Mouse (Mus musculus): Measurements from ENCODE around the gene Dnajc16. TPM values are rescaled to one million over a fixed set of nuclear protein-coding genes. Genes with fewer than 3 reads are reported as not detected.

The Dnajc16 gene
- total and polyA plus RNA-seq, 2 experiments from 2014 or later: 6.5 to 19.2 TPM

DNA sequence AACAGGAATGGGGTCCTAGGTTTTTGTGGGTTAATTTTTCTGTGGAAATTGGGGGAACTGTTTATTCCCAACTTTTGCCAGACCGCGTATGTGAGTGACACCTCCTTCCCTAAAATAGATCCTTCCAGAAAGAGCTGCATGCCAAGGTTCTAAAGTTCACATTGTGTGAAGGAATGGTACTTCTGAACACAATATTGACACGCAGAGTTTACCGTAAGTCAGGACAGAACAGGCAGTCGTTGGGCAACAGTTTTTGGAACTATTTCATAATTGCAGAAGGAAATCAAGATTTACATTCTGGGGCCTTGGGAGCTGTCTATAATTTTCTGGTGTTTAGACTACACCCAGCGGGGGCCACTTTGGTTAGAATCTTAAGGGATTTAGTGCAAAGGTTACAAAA lies 68.8 kb downstream of the Dnajc16 start:
- TF ChIP-seq CTCF (IDR thresholded peaks at IDR 0.05; ENCODE audit: low read depth): no peak
- Histone ChIP-seq H3K9ac (peak overlapping the region; percentile 87; the same call in 1 of the 2 replicates), H3K4me1 (ENCODE audit: insufficient read depth) (peaks cover 9% of the 10 kb centered on the region), H3K36me3 (ENCODE audit: insufficient read depth) (peaks cover 2% of the 10 kb centered on the region; the same call in 1 of the 2 replicates), H3K9me3 (ENCODE audit: low read length) (no peaks in the 10 kb centered on the region), H3K27me3 (ENCODE audit: insufficient read depth, low read length) (no peaks in the 10 kb centered on the region), H3K27ac (ENCODE audit: low read depth, low read length) (no peak overlapping the region), H3K4me3 (ENCODE audit: low read depth, low read length) (peak overlapping the region; percentile 94), H3K4me2 (ENCODE audit: low read depth) (peak overlapping the region; percentile 90)
- DNase-seq (no peak), ATAC-seq (no peak)
- WGBS: 69% methylated on average over 6 of the region's 6 CpGs

DNA sequence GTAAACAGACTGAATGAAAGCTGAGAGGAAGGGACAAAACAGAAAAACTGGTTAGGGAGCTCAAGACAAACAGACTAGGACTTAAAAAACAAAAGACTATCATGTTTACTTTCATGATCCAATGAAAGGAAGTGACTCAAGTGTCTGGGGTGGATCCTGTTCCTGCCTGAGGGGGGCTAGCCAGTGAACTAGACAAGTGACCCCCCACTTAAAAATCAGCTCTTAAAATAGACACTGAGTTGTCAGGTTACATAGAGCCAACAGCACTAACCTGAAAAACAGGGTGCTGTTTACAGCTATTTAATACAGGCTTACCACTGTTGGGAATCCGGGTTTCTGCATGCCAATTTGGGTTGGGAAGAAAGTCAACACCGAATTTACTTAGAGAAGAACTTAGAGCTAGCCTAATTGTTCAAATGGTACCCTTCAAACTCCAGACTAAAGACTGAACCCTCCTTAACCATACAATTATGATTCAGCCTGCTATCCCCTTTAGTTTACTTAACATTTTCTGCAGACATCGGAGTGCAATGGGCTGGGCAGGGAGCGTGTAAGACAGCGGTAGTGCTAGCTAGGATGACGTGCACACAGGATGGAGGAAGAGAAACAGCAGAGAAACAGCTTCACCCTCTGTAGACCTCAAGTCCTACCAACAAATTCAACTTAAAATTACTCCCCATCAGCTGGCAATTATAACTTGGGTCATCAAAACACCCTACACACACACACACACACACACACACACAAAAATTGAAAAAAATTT lies 69.8 kb downstream of the Dnajc16 start:
- TF ChIP-seq CTCF (IDR thresholded peaks at IDR 0.05; ENCODE audit: low read depth): no peak
- 79% methylated on average over 6 of the region's 6 CpGs for WGBS
- no peak overlapping the region for H3K4me3 ChIP-seq (ENCODE audit: low read depth, low read length)
- H3K4me2 ChIP-seq (ENCODE audit: low read depth): no peak overlapping the region
- peaks cover 3% of the 10 kb centered on the region; the same call in 1 of the 2 replicates for H3K36me3 ChIP-seq (ENCODE audit: insufficient read depth)
- no peaks in the 10 kb centered on the region for H3K27me3 ChIP-seq (ENCODE audit: insufficient read depth, low read length)
- no peaks in the 10 kb centered on the region for H3K9me3 ChIP-seq (ENCODE audit: low read length)
- DNase-seq (no peak), ATAC-seq (no peak)
- no peak overlapping the region for H3K27ac ChIP-seq (ENCODE audit: low read depth, low read length)
- peaks cover 9% of the 10 kb centered on the region for H3K4me1 ChIP-seq (ENCODE audit: insufficient read depth)
- no peak overlapping the region for H3K9ac ChIP-seq

- H3K4me2 ChIP-seq (ENCODE audit: low read depth): no peak overlapping the region
- H3K9me3 ChIP-seq (ENCODE audit: low read length): no peaks in the 10 kb centered on the region
- ATAC-seq: no peak
- peaks cover 3% of the 10 kb centered on the region; the same call in 1 of the 2 replicates for H3K36me3 ChIP-seq (ENCODE audit: insufficient read depth)
- 95% methylated on average over 1 of the region's 1 CpGs for WGBS
- H3K27ac ChIP-seq (ENCODE audit: low read depth, low read length): no peak overlapping the region
- no peak overlapping the region for H3K9ac ChIP-seq
- no peak for DNase-seq
- no peaks in the 10 kb centered on the region for H3K27me3 ChIP-seq (ENCODE audit: insufficient read depth, low read length)
- H3K4me3 ChIP-seq (ENCODE audit: low read depth, low read length): no peak overlapping the region
- no peak for TF ChIP-seq CTCF (IDR thresholded peaks at IDR 0.05; ENCODE audit: low read depth)
- peaks cover 9% of the 10 kb centered on the region for H3K4me1 ChIP-seq (ENCODE audit: insufficient read depth)
Observed at GRCm38 (mm10) chr4:141719304-141719703, 71.4 kb downstream of the Dnajc16 start.

DNA sequence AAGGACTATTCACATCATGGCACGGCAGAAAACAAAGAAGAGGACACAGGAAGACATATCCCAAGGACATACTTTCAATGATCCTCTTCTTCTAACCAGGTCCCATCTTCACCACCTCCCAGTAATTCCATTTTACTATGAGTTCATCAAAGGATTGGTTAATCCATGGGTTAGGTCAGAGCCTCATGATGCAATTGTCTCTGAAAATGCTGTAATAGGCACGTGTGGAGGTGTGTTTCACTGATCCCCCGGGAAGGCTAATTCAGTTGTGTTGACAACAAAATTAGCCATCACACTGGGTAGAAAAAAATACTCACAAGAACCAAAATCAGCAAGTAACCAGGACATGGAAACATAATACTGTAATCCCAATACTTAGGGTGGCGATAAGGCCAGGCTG lies 73.1 kb downstream of the Dnajc16 start:
- H3K36me3 ChIP-seq (ENCODE audit: insufficient read depth): peaks cover 6% of the 10 kb centered on the region

GRCm38 (mm10) chr4:141715027-141715426 lies 75.7 kb downstream of the Dnajc16 start:
- no peak overlapping the region for H3K9ac ChIP-seq
- 80% methylated on average over 2 of the region's 2 CpGs for WGBS
- H3K4me1 ChIP-seq (ENCODE audit: insufficient read depth): no peaks in the 10 kb centered on the region
- no peaks in the 10 kb centered on the region for H3K27me3 ChIP-seq (ENCODE audit: insufficient read depth, low read length)
- no peak overlapping the region for H3K27ac ChIP-seq (ENCODE audit: low read depth, low read length)
- no peak for TF ChIP-seq CTCF (IDR thresholded peaks at IDR 0.05; ENCODE audit: low read depth)
- H3K9me3 ChIP-seq (ENCODE audit: low read length): no peaks in the 10 kb centered on the region
- H3K36me3 ChIP-seq (ENCODE audit: insufficient read depth): peaks cover 19% of the 10 kb centered on the region
- no peak overlapping the region for H3K4me2 ChIP-seq (ENCODE audit: low read depth)
- no peak for DNase-seq
- no peak overlapping the region for H3K4me3 ChIP-seq (ENCODE audit: low read depth, low read length)
- no peak for ATAC-seq

More for the DNA sequence above, 73.1 kb downstream of the Dnajc16 start:
- no peak overlapping the region for H3K4me2 ChIP-seq (ENCODE audit: low read depth)
- peaks cover 9% of the 10 kb centered on the region for H3K4me1 ChIP-seq (ENCODE audit: insufficient read depth)
- no peak overlapping the region for H3K4me3 ChIP-seq (ENCODE audit: low read depth, low read length)
- no peak for TF ChIP-seq CTCF (IDR thresholded peaks at IDR 0.05; ENCODE audit: low read depth)
- ATAC-seq (no peak), DNase-seq (no peak)
- H3K9ac ChIP-seq: no peak overlapping the region
- 88% methylated on average over 4 of the region's 4 CpGs for WGBS
- H3K9me3 ChIP-seq (ENCODE audit: low read length): no peaks in the 10 kb centered on the region
- no peaks in the 10 kb centered on the region for H3K27me3 ChIP-seq (ENCODE audit: insufficient read depth, low read length)
- H3K27ac ChIP-seq (ENCODE audit: low read depth, low read length): no peak overlapping the region

- Histone ChIP-seq H3K9me3 (ENCODE audit: low read length) (no peaks in the 10 kb centered on the region), H3K4me1 (ENCODE audit: insufficient read depth) (no peaks in the 10 kb centered on the region), H3K4me3 (ENCODE audit: low read depth, low read length) (no peak overlapping the region), H3K27ac (ENCODE audit: low read depth, low read length) (no peak overlapping the region), H3K4me2 (ENCODE audit: low read depth) (no peak overlapping the region), H3K9ac (no peak overlapping the region), H3K36me3 (ENCODE audit: insufficient read depth) (peaks cover 30% of the 10 kb centered on the region), H3K27me3 (ENCODE audit: insufficient read depth, low read length) (no peaks in the 10 kb centered on the region)
- DNase-seq (no peak), ATAC-seq (no peak)
- WGBS: 90% methylated on average over 5 of the region's 5 CpGs
- no peak for TF ChIP-seq CTCF (IDR thresholded peaks at IDR 0.05; ENCODE audit: low read depth)
Observed at GRCm38 (mm10) chr4:141713598-141714142, 77.1 kb downstream of the Dnajc16 start.

GRCm38 (mm10) chr4:141711250-141711649 lies 79.5 kb downstream of the Dnajc16 start:
- H3K36me3 ChIP-seq (ENCODE audit: insufficient read depth): peaks cover 52% of the 10 kb centered on the region
- no peak overlapping the region for H3K4me2 ChIP-seq (ENCODE audit: low read depth)
- H3K27me3 ChIP-seq (ENCODE audit: insufficient read depth, low read length): no peaks in the 10 kb centered on the region
- no peak overlapping the region for H3K27ac ChIP-seq (ENCODE audit: low read depth, low read length)
- DNase-seq: no peak
- no peak overlapping the region for H3K9ac ChIP-seq
- WGBS: 98% methylated on average over 1 of the region's 1 CpGs
- no peak for ATAC-seq
- TF ChIP-seq CTCF (IDR thresholded peaks at IDR 0.05; ENCODE audit: low read depth): no peak
- H3K4me1 ChIP-seq (ENCODE audit: insufficient read depth): no peaks in the 10 kb centered on the region
- H3K9me3 ChIP-seq (ENCODE audit: low read length): no peaks in the 10 kb centered on the region
- no peak overlapping the region for H3K4me3 ChIP-seq (ENCODE audit: low read depth, low read length)

Other genes starting within 250 kb of the Dnajc16 start
- gene Fblim1, start 184.8 kb downstream of the Dnajc16 start, total RNA-seq (2014; rRNA removed): 20.8 and 22.3 TPM in 2 replicates
- gene Fblim1, start 184.8 kb downstream of the Dnajc16 start, polyA plus RNA-seq (2015; fragmentation: Nextera tagmentation; extraction: Ambion mirVana): 24.9 and 26.1 TPM in 2 replicates
- 0.33 and 0.54 TPM in 2 replicates for gene Tmem82, start 172.3 kb downstream of the Dnajc16 start, total RNA-seq (2014; rRNA removed)
- 0.21 and 0.24 TPM in 2 replicates for gene Tmem82, start 172.3 kb downstream of the Dnajc16 start, polyA plus RNA-seq (2015; fragmentation: Nextera tagmentation; extraction: Ambion mirVana)
- gene Slc25a34, start 167.1 kb downstream of the Dnajc16 start, total RNA-seq (2014; rRNA removed): 4.0 and 4.8 TPM in 2 replicates
- 0.72 and 1.1 TPM in 2 replicates for gene Slc25a34, start 167.1 kb downstream of the Dnajc16 start, polyA plus RNA-seq (2015; fragmentation: Nextera tagmentation; extraction: Ambion mirVana)
- gene Plekhm2, start 126.0 kb downstream of the Dnajc16 start, total RNA-seq (2014; rRNA removed): 27.3 and 33.7 TPM in 2 replicates
- 5.0 and 5.6 TPM in 2 replicates for gene Plekhm2, start 126.0 kb downstream of the Dnajc16 start, polyA plus RNA-seq (2015; fragmentation: Nextera tagmentation; extraction: Ambion mirVana)
- gene Rsc1a1, start 105.3 kb downstream of the Dnajc16 start, total RNA-seq (2014; rRNA removed): 3.1 and 4.8 TPM in 2 replicates
- gene Rsc1a1, start 105.3 kb downstream of the Dnajc16 start, polyA plus RNA-seq (2015; fragmentation: Nextera tagmentation; extraction: Ambion mirVana): 0.36 and 0.53 TPM in 2 replicates
- gene Ddi2, start 67.5 kb downstream of the Dnajc16 start, total RNA-seq (2014; rRNA removed): 17.2 and 20.7 TPM in 2 replicates
- gene Ddi2, start 67.5 kb downstream of the Dnajc16 start, polyA plus RNA-seq (2015; fragmentation: Nextera tagmentation; extraction: Ambion mirVana): 8.2 and 11.1 TPM in 2 replicates
- gene Agmat, start 44.3 kb downstream of the Dnajc16 start, total RNA-seq (2014; rRNA removed): not detected in 2 replicates
- gene Agmat, start 44.3 kb downstream of the Dnajc16 start, polyA plus RNA-seq (2015; fragmentation: Nextera tagmentation; extraction: Ambion mirVana): not detected in 2 replicates
- 13.2 and 17.7 TPM in 2 replicates for gene Casp9, start 2.7 kb upstream of the Dnajc16 start, total RNA-seq (2014; rRNA removed)
- 10.6 and 14.7 TPM in 2 replicates for gene Casp9, start 2.7 kb upstream of the Dnajc16 start, polyA plus RNA-seq (2015; fragmentation: Nextera tagmentation; extraction: Ambion mirVana)
- gene Cela2a, start 35.2 kb upstream of the Dnajc16 start, total RNA-seq (2014; rRNA removed): 0.69 TPM in 1 of 2 replicates, not detected in the other
- gene Cela2a, start 35.2 kb upstream of the Dnajc16 start, polyA plus RNA-seq (2015; fragmentation: Nextera tagmentation; extraction: Ambion mirVana): 0.18 and 0.39 TPM in 2 replicates
- not detected in 2 replicates for gene Ctrc, start 55.4 kb upstream of the Dnajc16 start, total RNA-seq (2014; rRNA removed)
- gene Ctrc, start 55.4 kb upstream of the Dnajc16 start, polyA plus RNA-seq (2015; fragmentation: Nextera tagmentation; extraction: Ambion mirVana): not detected in 2 replicates
- 24.2 and 30.7 TPM in 2 replicates for gene Efhd2, start 84.0 kb upstream of the Dnajc16 start, total RNA-seq (2014; rRNA removed)
- gene Efhd2, start 84.0 kb upstream of the Dnajc16 start, polyA plus RNA-seq (2015; fragmentation: Nextera tagmentation; extraction: Ambion mirVana): 49.7 and 52.2 TPM in 2 replicates
- 2.0 and 3.9 TPM in 2 replicates for gene Fhad1, start 224.2 kb upstream of the Dnajc16 start, total RNA-seq (2014; rRNA removed)
- gene Fhad1, start 224.2 kb upstream of the Dnajc16 start, polyA plus RNA-seq (2015; fragmentation: Nextera tagmentation; extraction: Ambion mirVana): 3.5 and 4.6 TPM in 2 replicates